Mouse (Mus musculus): ENCODE measurements around the gene Egln3. TPM values are rescaled to one million over a fixed set of nuclear protein-coding genes. Genes with fewer than 3 reads are reported as not detected.

Egln3 gene
- total RNA-seq, 2 experiments from 2014 or later = 38.0 to 44.1 TPM

DNA sequence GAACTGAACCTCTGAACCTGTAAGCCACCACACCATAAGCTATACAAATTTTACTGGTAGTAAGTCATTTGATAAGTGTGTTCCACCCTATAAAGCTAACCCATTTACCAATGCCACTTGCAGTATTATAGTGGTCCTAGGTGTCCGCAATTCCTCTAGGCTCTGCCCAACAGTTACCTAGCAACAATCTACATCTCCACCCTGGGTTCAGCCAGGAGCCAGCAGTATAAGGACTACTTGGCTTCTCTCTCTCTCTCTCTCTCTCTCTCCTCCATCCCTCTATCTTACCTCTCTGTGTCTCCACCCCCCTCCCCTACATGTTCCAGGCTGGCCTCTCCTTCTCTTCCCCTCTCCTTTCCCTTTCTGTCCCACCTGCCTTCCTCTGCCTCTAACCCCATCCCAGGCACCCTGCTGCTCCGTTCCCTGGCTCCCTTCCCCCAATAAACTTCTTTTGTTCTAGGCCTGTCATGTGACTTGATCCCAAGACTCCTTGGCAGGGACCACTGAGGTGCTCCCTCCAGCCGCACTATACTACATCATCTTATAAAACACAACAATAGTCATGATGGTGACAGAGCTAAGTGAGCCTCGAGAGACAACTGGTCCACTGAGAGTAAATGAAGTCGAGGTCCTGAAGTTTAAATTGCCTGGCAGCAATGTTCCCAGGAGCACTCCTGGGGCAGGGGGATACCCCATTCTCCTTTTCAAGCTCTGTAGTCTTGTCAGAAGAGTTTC is 42.0 kb downstream of the Egln3 start:
- DNase-seq = no peak

GRCm38 (mm10) chr12:54160279-54160678 is 43.4 kb downstream of the Egln3 start:
- DNase-seq = no peak

GRCm38 (mm10) chr12:54154771-54155170 is 48.9 kb downstream of the Egln3 start:
- DNase-seq = no peak

DNA sequence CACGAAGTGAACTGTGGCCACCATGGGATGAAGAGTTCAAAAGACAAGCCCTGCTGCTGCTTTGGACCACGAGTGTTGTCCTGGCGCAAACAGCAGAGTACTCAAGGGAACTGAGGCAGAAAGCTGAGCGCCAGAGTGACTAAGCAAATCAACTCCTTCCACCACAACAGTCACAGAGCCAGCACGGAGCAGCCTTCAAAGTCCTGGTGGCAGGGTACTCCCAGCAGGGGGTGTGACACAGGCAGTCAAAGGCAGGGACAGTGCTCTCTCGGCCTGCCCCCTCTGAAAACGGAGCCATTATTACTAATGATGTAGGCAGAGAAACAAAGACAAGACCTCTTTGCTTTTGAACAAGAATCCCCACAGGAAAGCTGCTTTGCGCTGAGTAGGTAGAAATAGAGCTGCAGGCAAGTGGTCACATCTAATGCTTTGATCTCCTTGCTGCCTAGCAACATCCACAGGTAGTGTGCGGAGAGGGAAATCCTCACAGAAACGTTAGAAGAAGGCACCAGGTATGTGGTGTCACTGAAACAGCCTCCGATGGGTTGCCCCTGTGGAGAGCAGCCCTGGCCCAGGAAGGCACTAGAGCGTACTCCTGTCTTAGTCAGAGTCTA is 56.6 kb downstream of the Egln3 start:
- DNase-seq = no peak
